Comparison of ENCODE assay signal across 8 mouse cellular contexts in the genomic region with DNA sequence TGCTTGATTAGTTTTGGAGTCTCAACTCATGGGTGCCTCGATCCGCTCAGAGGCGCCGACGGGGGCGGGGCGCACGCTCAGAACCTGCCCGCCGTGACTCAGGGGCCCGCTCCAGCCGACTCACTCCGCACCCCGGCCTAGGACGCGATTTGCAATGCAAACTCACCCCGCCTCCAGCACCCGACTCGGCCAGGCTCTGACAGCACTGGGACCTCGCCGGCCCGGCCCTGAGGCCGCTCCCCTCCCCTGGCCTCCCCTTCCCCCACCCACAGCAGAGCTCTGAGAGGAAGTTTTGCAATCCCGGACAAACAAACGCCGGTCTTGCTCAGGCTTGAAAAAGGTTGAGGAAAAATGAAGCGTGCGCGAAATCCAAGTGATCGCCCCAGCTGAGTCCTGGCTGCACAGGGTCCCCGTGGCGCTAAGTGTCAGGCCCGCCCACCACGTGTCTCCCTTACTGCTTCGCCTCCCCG. TPM values are rescaled to one million over a fixed set of nuclear protein-coding genes. Genes with fewer than 3 reads are reported as not detected.
DNase-seq lines count a peak whose midpoint lies in the region; ATAC-seq and TF ChIP-seq lines count a peak whose summit lies in the region.

No protein-coding gene starts in this region.

- H3K9ac ChIP-seq in heart, embryonic 14.5 days (ENCODE audit: low read length): peak overlapping the region; percentile 54
- H3K9ac ChIP-seq in midbrain, embryonic 11.5 days (ENCODE audit: low read length): no peak overlapping the region

- H3K4me1 ChIP-seq in brown adipose tissue, adult 24 weeks (ENCODE audit: control insufficient read depth, insufficient read depth, insufficient read length, low read length): no peaks in the 10 kb centered on the region
- peaks cover 12 to 15% of the 10 kb centered on the region in 2 experiments; a peak in 3 of 4 replicates for H3K4me1 ChIP-seq in heart, embryonic 14.5 days (ENCODE audit: control insufficient read depth in 2 of 2, insufficient read depth in 2 of 2, low read length in 2 of 2)
- H3K4me1 ChIP-seq in limb, embryonic 10.5 days: peaks cover 25% of the 10 kb centered on the region
- H3K4me1 ChIP-seq in midbrain, embryonic 11.5 days (ENCODE audit: control insufficient read depth, insufficient read depth, low read length): peaks cover 28% of the 10 kb centered on the region

- peak overlapping the region; percentile 40 for H3K4me3 ChIP-seq in left cerebral cortex, adult 2 months
- H3K4me3 ChIP-seq in brown adipose tissue, adult 24 weeks (ENCODE audit: insufficient read depth, low read depth, low read length): peak overlapping the region; percentile 36
- peak overlapping the region; percentile 35 to 45 for H3K4me3 ChIP-seq in heart, embryonic 14.5 days (ENCODE audit: control insufficient read depth in 1 of 2, insufficient read depth in 1 of 2, low read depth in 1 of 2, low read length in 2 of 2)
- peak overlapping the region; percentile 57 for H3K4me3 ChIP-seq in limb, embryonic 10.5 days
- H3K4me3 ChIP-seq in midbrain, embryonic 11.5 days (ENCODE audit: low read depth, low read length): peak overlapping the region; percentile 30

- H3K9me3 ChIP-seq in heart, embryonic 14.5 days (ENCODE audit: control insufficient read depth, low read length): no peaks in the 10 kb centered on the region
- H3K9me3 ChIP-seq in limb, embryonic 10.5 days (replicated peaks): no peaks in the 10 kb centered on the region
- no peaks in the 10 kb centered on the region for H3K9me3 ChIP-seq in midbrain, embryonic 11.5 days (ENCODE audit: control insufficient read depth, low read length)

- intact Hi-C loops in left cerebral cortex, adult 2 months (cut with DNase I): no loop called here
- intact Hi-C loops in left cerebral cortex, postnatal 14 days (cut with DNase I): no loop called here

- H3K27ac ChIP-seq in left cerebral cortex, adult 2 months: no peak overlapping the region
- H3K27ac ChIP-seq in brown adipose tissue, adult 24 weeks (replicated peaks; ENCODE audit: low read depth, low read length): no peak overlapping the region
- H3K27ac ChIP-seq in heart, embryonic 14.5 days (replicated peaks in 1 of 2; ENCODE audit: control insufficient read depth in 1 of 2, insufficient read depth in 1 of 2, low read depth in 2 of 2, low read length in 2 of 2): no peak overlapping the region
- H3K27ac ChIP-seq in limb, embryonic 10.5 days: peak overlapping the region; percentile 66
- H3K27ac ChIP-seq in midbrain, embryonic 11.5 days (ENCODE audit: low read depth, low read length): no peak overlapping the region

- H3K27me3 ChIP-seq in heart, embryonic 14.5 days (ENCODE audit: control insufficient read depth, insufficient read depth, low read length): peaks cover 71% of the 10 kb centered on the region
- peaks cover 96% of the 10 kb centered on the region for H3K27me3 ChIP-seq in limb, embryonic 10.5 days (ENCODE audit: low read depth, poor library complexity, severe bottlenecking)
- H3K27me3 ChIP-seq in midbrain, embryonic 11.5 days (ENCODE audit: control insufficient read depth, insufficient read depth, low read length): peaks cover 61% of the 10 kb centered on the region

- peak overlapping the region; percentile 89 for H3K4me2 ChIP-seq in heart, embryonic 14.5 days (ENCODE audit: low read length)
- peak overlapping the region; percentile 66 for H3K4me2 ChIP-seq in midbrain, embryonic 11.5 days

- no peak for ATAC-seq in heart, embryonic 14.5 days (ENCODE audit: insufficient number of reproducible peaks, insufficient read depth, low FRiP score, low read depth)
- ATAC-seq in midbrain, embryonic 11.5 days (ENCODE audit: low FRiP score): peak; percentile 34; the same call in 1 of the 2 replicates
- no peak for ATAC-seq in megakaryocyte-erythroid progenitor cell, adult 5-6 weeks (replicated peaks; ENCODE audit: low FRiP score, low TSS enrichment, poor library complexity, severe bottlenecking)

- DNase-seq in left cerebral cortex, adult 2 months (ENCODE audit: extremely low spot score in 1 of 2, low spot score in 2 of 2): peak; percentile 16 to 29
- DNase-seq in left cerebral cortex, postnatal 14 days (ENCODE audit: low spot score in 2 of 2): no peak
- DNase-seq in limb, embryonic 10.5 days (ENCODE audit: low spot score): peak; percentile 61
- DNase-seq in midbrain, embryonic 11.5 days (ENCODE audit: low spot score, missing footprints): no peak
- peak; percentile 74 for DNase-seq in yolk sac, embryonic 10.5 days (ENCODE audit: low spot score)

- no peak for TF ChIP-seq CTCF in left cerebral cortex, adult 2 months (IDR thresholded peaks at IDR 0.05)

- no peaks in the 10 kb centered on the region for H3K36me3 ChIP-seq in heart, embryonic 14.5 days (ENCODE audit: control insufficient read depth, insufficient read depth, low read length)
- H3K36me3 ChIP-seq in limb, embryonic 10.5 days: no peaks in the 10 kb centered on the region
- H3K36me3 ChIP-seq in midbrain, embryonic 11.5 days (ENCODE audit: control insufficient read depth, insufficient read depth, low read length): no peaks in the 10 kb centered on the region

- WGBS in heart, embryonic 14.5 days: under 1% methylated on average over 36 of the region's 36 CpGs
- under 1% methylated on average over 36 of the region's 36 CpGs for WGBS in limb, embryonic 10.5 days
- 1% methylated on average over 36 of the region's 36 CpGs for WGBS in midbrain, embryonic 11.5 days

RNA-seq across cellular contexts. Expression of gene Ascl2, which starts 1.6 kb away (rescaled TPM):
- under 1 TPM; 0.42 to 0.57 TPM for total RNA-seq in left cerebral cortex, adult 2 months (2021)
- not detected for total RNA-seq in left cerebral cortex, postnatal 14 days (2021)
- not detected in 2 replicates for polyA plus RNA-seq in brown adipose tissue, adult 24 weeks (2012; ENCODE audit: insufficient read depth, insufficient read length, missing spikeins)
- 0.18 TPM in 1 of 2 replicates, not detected in the other for polyA plus RNA-seq in heart, embryonic 14.5 days (2014; fragmentation: Nextera tagmentation; extraction: Ambion mirVana)
- polyA plus RNA-seq in limb, embryonic 10.5 days (2016; fragmentation: Nextera tagmentation; extraction: Ambion mirVana): 0.26 and 0.40 TPM in 2 replicates
- 0.38 and 0.65 TPM in 2 replicates for polyA plus RNA-seq in midbrain, embryonic 11.5 days (2014; fragmentation: Nextera tagmentation; extraction: Ambion mirVana)
- total RNA-seq in megakaryocyte-erythroid progenitor cell, adult 5-6 weeks (2014; fragmentation: Nextera tagmentation): not detected in 2 replicates
- 0.99 TPM in 1 of 2 replicates, not detected in the other for total RNA-seq in megakaryocyte-erythroid progenitor cell, adult 5-6 weeks (2017)

RNA-seq across cellular contexts. Expression of gene Th, which starts 36.5 kb away (rescaled TPM):
- total RNA-seq in left cerebral cortex, adult 2 months (2021): 1 to 10 TPM; 1.1 to 1.5 TPM
- 1 to 10 TPM in 1 of 2 experiments, under 1 TPM in 1; 0.62 to 2.1 TPM for total RNA-seq in left cerebral cortex, postnatal 14 days (2021)
- polyA plus RNA-seq in brown adipose tissue, adult 24 weeks (2012; ENCODE audit: insufficient read depth, insufficient read length, missing spikeins): not detected in 2 replicates
- 0.30 and 0.57 TPM in 2 replicates for polyA plus RNA-seq in heart, embryonic 14.5 days (2014; fragmentation: Nextera tagmentation; extraction: Ambion mirVana)
- 1.2 TPM in 2 replicates for polyA plus RNA-seq in limb, embryonic 10.5 days (2016; fragmentation: Nextera tagmentation; extraction: Ambion mirVana)
- polyA plus RNA-seq in midbrain, embryonic 11.5 days (2014; fragmentation: Nextera tagmentation; extraction: Ambion mirVana): 11.7 TPM in 2 replicates
- total RNA-seq in megakaryocyte-erythroid progenitor cell, adult 5-6 weeks (2014; fragmentation: Nextera tagmentation): not detected in 2 replicates
- total RNA-seq in megakaryocyte-erythroid progenitor cell, adult 5-6 weeks (2017): not detected in 2 replicates

RNA-seq across cellular contexts. Expression of gene Tspan32, which starts 37.4 kb away (rescaled TPM):
- under 1 TPM in 1 of 2 experiments, not detected in 1; 0.07 TPM for total RNA-seq in left cerebral cortex, adult 2 months (2021)
- under 1 TPM in 1 of 2 experiments, not detected in 1; 0.30 TPM for total RNA-seq in left cerebral cortex, postnatal 14 days (2021)
- 0.83 and 1.3 TPM in 2 replicates for polyA plus RNA-seq in brown adipose tissue, adult 24 weeks (2012; ENCODE audit: insufficient read depth, insufficient read length, missing spikeins)
- 2.3 and 2.7 TPM in 2 replicates for polyA plus RNA-seq in heart, embryonic 14.5 days (2014; fragmentation: Nextera tagmentation; extraction: Ambion mirVana)
- 5.5 TPM in 2 replicates for polyA plus RNA-seq in limb, embryonic 10.5 days (2016; fragmentation: Nextera tagmentation; extraction: Ambion mirVana)
- polyA plus RNA-seq in midbrain, embryonic 11.5 days (2014; fragmentation: Nextera tagmentation; extraction: Ambion mirVana): 5.0 and 6.2 TPM in 2 replicates
- total RNA-seq in megakaryocyte-erythroid progenitor cell, adult 5-6 weeks (2014; fragmentation: Nextera tagmentation): 163 and 191 TPM in 2 replicates
- total RNA-seq in megakaryocyte-erythroid progenitor cell, adult 5-6 weeks (2017): 94.2 and 132 TPM in 2 replicates

Comparison
In these comparisons a context has a peak if more than half of its experiments do, and no peak if none do; other contexts are left out.
1. DNase-seq: peak in left cerebral cortex, adult 2 months (2 of 2), limb, embryonic 10.5 days (single experiment) and yolk sac, embryonic 10.5 days (single experiment); none in left cerebral cortex, postnatal 14 days (0 of 2) and midbrain, embryonic 11.5 days (single experiment).
2. Peak in every context shown above with its lines, with median percentiles within 50 percentile points of each other: H3K4me3 ChIP-seq.